Mouse (Mus musculus) frontal cortex, postnatal 10 days (tissue): ENCODE data around the gene Ephb2.
A peak's percentile ranks its signal among the peaks of the same experiment; 100 is the strongest.

ENCODE experiments used
- DNase-seq, 2 experiments: peaks; one replicate each; pipeline ENCODE4 v3.0.0; 2022; ENCODE audit warnings: low spot score in 2 of 2, mixed read lengths in 1 of 2

Gene Ephb2

GRCm38 (mm10) chr4:136835621-136836386 is at the start of gene Ephb2:
Gene Ephb2, minus strand, starts transcription at chr4:136835988.
- DNase-seq: peak; percentile 53 to 76

DNA sequence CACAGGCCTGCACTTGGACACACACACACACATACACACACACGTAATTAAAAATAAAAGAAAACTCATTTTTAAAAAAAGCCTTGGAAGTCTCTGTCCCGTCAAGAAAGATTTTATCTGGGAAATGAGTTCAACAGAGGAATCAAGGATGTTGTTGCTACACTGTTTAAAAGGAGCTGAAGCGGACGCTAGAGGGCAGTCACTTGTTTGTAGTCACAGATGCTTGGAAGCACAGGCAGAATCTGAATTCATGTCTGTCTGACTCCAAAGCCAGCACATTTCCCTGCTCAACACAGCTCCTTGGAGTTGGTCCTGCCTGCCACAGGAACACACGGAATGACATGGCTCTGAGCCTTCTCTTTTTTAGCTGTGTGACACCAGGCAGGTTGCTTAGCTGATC is 42.8 kb upstream of the Ephb2 start:
- no peak for DNase-seq

DNA sequence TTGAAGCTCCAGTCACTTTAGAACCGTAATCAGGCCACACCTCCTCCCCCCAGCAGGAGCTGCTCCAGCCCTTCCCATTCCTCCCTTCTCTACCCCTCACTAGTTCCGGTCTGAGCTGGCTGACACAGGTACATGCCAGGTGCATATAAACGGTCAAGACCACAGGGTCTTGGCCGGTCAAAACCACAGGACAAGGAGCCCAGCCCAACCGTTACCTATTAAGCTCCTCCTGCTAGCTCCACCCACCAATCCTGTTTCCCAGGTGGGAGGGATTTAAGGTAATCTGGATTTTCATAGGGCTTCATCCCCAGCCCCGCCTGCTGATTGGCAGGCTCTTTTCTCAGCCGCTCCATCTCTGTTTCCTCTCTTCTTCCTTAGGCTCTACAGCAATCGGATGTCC is 42.4 kb upstream of the Ephb2 start:
- DNase-seq: no peak

DNA sequence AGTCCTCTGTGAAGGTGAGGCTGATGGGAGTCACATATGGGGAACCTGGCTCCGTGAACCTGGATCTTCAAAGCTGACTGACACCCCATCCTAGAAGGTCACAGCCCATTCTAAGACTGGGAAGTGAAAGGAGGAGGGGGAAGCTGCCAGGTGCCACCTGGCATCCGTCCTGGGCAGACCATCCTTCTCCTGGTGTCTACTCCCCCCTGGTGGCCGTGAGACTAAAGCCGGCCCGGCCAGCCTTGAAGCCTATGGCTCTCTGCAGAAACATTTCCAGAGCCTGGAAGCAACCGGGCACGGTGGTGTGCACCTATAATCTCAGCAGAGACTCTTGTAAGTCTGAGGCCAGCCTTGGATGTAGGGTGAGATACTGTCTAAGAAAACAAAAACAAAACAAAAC is 41.2 kb upstream of the Ephb2 start:
- peak in 1 of 2 experiments; percentile 50 for DNase-seq

DNA sequence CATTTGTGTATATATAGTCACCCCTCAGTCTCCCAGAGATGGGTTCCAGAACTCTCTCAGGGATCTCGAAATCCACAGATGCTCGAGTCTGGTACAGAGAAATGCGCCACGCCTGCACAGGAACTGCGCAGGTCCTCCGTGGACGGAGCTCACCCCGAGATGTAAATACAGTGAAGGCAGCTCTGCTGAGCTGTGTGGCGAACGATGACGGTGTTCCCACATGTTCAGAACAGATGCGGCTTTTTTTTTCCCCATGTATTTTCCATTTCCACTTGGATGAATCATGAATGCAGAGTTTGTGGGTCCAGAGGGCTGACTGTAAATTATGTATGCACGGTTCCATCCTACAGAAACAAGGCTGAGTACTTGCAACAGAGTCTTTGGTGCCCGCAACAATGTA is 39.2 kb upstream of the Ephb2 start:
- DNase-seq: no peak

DNA sequence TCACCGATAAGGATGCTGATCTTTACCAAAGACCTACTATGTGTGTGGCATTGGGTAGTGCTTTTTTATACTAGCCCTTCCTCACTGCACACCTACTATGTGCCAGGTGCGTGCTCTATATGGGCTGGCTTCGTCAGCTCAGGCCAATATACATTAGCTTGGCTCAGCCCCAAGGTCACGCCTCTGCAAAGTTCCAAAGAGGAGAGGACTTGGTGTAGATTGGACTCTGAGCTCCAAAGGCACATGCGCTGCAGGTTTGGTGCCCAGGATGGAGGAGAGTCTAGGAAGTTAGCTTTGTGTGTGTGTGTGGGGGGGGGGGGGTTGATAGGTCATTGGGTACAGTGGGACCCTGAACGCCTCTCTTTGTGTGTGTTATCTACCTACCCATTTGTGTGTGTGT is 32.6 kb upstream of the Ephb2 start:
- DNase-seq: no peak

GRCm38 (mm10) chr4:136867690-136868345 is 32.0 kb upstream of the Ephb2 start:
- DNase-seq: no peak

DNA sequence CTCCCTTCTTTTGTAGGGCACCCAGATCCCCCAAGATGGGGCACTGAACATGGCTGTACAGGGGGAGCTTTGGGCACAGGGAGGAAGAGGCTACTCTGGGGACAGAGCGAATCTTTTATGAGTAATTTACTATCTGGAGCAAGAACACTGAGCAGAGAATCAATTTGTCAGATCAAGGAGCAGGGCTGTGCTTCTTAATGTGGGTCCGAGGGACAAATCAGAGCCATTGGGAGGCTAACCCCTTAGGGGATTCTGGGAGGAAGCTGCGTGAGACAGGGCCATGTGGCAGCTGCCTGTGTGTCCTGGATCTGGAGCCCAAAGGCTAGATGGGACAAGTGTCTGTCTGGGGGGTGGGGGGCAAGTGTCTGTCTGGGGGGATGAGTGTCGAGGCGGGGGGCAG is 29.7 kb upstream of the Ephb2 start:
- DNase-seq: no peak

DNA sequence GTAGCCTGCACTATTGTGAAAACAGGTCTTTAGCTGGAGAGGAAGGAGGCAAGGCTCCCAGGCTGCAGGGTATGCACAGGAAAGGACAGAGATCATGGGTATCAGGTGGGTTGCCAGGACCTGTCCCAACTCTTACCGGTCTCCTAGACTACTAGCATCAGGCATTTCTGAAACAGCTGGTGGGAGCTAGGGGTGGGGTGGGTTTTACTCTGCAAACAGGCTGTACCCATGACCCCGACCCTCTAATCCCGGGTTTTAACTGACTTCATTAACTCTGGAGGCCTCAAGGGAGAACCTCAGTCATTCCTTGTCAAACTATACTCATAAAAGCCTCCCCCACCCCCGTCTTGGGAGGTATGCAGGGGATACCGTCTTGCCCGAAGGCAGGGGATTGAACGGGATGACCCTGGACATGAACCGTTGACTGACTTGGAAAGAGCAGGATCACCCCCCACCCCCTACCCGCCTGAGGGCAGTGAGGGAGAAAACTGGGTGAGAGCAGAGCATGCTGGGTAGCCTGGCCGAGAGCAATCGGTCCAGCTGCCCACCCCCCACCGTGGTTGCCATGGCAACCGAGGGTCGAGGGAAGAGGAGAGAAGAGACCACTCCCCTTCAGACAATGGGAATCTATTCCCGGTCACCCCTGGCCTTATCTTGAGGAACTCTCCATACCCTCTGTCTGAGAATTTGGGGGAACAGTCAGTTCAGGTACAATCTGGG is 29.1 kb upstream of the Ephb2 start:
- no peak for DNase-seq

- no peak for DNase-seq
Measured at GRCm38 (mm10) chr4:136863517-136863916, 27.7 kb upstream of the Ephb2 start.

GRCm38 (mm10) chr4:136862411-136862810 is 26.6 kb upstream of the Ephb2 start:
- no peak for DNase-seq

DNA sequence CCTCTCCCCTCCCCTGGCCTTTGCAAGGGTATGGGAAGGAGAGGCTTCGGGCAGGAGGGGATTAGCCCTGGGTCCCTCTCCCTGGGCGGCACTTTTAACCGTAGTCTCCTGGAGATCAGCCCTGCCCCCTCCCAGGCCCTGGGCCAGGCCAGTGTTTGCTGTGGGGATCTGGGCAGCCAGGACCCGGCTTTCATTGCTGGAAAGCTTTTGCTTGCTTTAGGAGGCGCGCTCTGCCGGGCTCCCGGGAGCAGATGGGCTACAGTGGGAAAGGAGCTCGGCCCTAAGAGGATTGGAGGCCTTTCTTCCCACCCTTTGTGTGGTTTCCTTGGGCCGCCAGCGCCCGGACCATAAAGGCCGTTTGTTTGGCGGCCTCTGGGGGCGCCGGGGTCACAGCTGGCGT is 26.0 kb upstream of the Ephb2 start:
- no peak for DNase-seq

- no peak for DNase-seq
Measured at GRCm38 (mm10) chr4:136860022-136860421, 24.2 kb upstream of the Ephb2 start.

- no peak for DNase-seq
Measured at GRCm38 (mm10) chr4:136855081-136855480, 19.3 kb upstream of the Ephb2 start.

GRCm38 (mm10) chr4:136852989-136853388 is 17.2 kb upstream of the Ephb2 start:
- DNase-seq: no peak

DNA sequence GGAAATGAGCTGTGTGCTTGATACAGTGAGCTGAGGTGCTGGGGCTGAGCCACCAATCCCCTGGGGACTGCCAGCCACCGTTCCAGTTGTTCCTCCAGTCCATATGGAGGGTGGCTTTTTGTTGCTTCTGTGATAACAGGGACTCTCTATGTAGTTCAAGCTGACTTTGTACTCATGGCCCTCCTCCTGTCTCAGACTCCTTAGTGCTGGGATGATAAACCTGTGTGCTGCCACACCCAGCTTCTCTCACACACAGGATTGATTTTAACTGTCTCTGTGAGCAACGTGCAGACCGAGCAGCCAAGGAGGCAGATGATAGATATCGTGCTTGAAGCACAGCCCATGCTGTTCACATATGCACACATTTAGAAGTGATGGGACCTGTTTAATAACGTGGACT is 16.3 kb upstream of the Ephb2 start:
- no peak for DNase-seq

- no peak for DNase-seq
Measured at GRCm38 (mm10) chr4:136848565-136848964, 12.8 kb upstream of the Ephb2 start.

- DNase-seq: no peak
Measured at GRCm38 (mm10) chr4:136847166-136847565, 11.4 kb upstream of the Ephb2 start.

DNA sequence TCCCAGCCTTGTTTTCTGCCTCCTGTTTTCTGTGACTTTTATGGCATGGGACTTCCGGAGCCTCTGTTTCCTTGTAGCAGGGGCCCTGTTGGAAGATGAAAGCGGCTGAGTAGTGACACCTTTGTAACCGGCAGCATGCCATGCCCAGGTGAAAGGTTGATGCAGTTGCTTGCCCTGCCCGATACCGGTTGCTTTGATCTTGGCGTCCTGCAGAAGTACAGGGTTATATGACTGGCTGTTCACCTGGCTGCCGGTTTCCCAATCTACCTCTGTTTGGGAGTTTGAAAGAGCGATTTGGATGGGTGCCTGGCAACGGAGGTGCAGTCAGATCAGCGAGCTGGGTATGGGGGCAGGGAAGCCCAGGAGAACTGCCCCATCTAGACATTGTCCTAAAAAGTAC is 7.0 kb upstream of the Ephb2 start:
- no peak for DNase-seq

GRCm38 (mm10) chr4:136842033-136842432 is 6.2 kb upstream of the Ephb2 start:
- no peak for DNase-seq

DNA sequence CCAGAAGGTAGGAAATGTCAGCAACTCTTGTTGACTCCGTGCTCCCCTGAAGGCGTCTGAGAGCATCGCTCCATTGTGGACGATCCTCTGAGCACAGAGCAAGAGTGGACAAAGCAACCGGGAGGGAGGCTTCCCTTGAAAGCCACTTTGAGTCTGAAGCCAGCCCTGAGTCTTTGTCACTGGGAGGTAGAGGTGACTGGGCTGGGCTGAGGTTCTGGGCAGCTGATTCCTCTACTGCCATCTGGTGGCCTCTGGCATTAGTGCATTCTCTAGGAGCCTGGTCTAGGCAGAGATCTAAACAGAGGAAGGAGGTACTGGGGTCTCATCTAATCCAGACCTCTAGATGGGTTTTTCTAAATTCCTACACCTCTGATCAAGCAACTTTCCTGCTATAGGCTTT is 5.3 kb upstream of the Ephb2 start:
- peak in 1 of 2 experiments; percentile 80 for DNase-seq

DNA sequence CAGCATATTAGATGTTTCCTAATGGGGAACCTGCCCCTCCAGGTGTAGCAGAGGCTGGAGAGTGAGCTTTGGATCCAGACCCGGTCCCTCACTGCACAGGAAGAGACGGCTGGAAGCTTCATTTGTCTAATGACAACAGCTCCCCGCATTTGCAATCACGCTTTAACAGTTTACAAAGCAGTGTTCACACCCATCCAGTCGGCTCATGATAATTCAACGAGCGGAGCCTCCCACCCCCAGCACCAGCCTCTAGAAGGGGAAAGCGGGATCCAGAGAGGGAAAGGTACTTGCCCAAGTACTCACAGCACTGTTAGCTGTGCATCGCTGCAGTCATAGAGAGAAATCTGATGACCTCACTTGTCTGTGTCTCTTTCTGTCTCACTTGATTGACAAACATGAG is 2.7 kb upstream of the Ephb2 start:
- DNase-seq: no peak

DNA sequence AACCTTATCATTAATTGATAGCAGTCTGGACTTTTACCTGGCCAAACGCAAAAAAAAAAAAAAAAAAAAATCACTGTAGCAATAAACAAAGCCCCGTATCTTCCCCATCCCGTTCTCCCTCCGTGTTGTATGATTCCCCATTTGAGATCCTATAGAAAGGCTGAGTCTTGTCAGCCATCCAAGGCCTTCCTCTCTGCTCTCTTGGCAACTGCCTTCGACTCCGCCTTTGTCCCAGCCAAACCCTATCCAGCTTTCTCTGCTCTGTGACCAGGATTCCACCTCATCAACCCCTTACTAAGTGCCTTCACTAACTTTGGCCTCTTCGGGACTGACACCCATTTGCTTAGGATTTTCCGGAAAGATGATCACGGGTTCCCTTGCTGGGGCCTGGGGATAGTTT is 2.2 kb upstream of the Ephb2 start:
- DNase-seq: no peak
